Mouse (Mus musculus): ENCODE data around the gene Epha1. TPM values are rescaled to one million over a fixed set of nuclear protein-coding genes. Genes with fewer than 3 reads are reported as not detected.

Epha1 gene
- polyA plus RNA-seq, 1 experiment from 2014 or later: 1.4 TPM

DNA sequence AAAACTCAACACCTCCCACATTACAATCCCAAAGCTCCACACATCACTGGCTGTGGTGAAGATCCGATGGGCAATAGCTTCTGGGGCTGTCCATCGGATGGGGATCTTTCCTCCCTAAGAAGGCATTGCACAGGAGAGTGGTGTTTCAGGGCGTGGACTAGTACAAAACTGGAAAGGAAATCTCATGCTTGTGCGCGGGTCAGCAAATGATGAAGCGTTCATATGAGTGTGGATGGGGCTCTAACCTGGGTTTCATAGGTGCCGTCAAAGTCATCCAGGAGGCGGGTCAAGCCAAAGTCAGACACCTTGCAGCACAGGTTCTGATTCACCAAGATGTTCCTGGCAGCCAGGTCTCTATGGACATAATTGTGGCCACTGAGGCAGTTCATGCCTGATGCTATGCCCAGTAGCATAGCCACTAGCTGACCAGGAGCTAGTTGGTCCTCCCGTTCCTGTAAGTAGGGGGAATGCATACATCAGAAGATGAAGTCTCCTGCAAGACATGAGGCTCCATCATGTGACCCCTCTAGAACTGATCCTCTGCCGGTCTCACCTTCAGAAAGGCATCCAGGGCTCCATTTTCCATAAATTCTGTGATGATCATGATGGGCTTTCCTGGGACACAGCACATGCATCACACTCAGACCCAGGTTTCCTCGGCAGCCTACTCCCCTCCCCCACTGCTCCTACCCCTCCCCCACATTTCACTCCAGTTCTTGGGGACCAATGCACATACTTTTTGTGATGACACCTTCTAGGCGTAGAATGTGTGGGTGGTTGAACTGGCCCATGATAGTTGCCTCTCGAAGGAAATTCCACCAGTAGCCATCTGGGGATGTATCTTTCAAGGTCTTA is 11.8 kb downstream of the Epha1 start:
- Histone ChIP-seq H3K9ac (ENCODE audit: low read depth, low read length) (no peak overlapping the region), H3K36me3 (ENCODE audit: control insufficient read depth, insufficient read depth, low read length) (peaks cover 17% of the 10 kb centered on the region), H3K27me3 (replicated peaks; ENCODE audit: control insufficient read depth, insufficient read depth, low read length) (no peaks in the 10 kb centered on the region), H3K4me2 (no peak overlapping the region), H3K9me3 (ENCODE audit: control insufficient read depth, low read length) (no peaks in the 10 kb centered on the region), H3K4me1 (replicated peaks; ENCODE audit: control insufficient read depth, insufficient read depth, low read length) (peaks cover 10% of the 10 kb centered on the region; the same call in 1 of the 2 replicates), H3K27ac (ENCODE audit: low read depth, low read length) (no peak overlapping the region), H3K4me3 (ENCODE audit: low read depth, low read length) (no peak overlapping the region)
- no peak for ATAC-seq (replicated peaks; ENCODE audit: low FRiP score)
- no peak for DNase-seq (ENCODE audit: low spot score)
- 88% methylated on average over 13 of the region's 13 CpGs for WGBS

DNA sequence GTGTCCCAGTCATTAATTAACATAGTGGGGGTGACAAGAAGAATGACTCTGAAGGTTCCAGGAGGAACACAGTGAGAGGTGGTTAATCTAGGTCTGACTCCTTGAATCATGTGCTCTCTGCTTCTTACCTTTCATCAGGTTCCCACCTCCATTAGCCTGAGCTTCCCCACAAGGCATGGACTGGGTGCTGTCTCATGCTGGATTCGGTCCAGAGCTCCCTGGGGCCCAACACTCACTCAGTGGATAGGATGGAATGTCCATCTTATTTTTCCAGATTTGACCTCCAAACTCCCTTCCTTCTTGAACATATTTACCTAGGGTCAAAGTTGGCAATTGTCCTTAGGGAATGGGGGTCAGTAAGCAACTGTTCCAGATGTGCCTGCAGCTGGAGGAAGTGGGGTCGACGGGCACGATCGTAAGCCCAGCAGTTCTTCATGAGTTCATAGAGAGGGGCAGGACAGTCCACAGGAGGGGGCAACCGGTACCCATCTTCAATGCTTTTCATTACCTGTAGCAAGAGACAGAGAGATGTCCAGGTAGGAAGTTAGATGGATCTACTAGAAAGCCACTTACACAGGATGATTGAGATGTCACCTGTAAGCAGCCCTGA is 12.7 kb downstream of the Epha1 start:
- WGBS: 88% methylated on average over 6 of the region's 6 CpGs
- Histone ChIP-seq H3K9me3 (ENCODE audit: control insufficient read depth, low read length) (no peaks in the 10 kb centered on the region), H3K36me3 (ENCODE audit: control insufficient read depth, insufficient read depth, low read length) (peaks cover 22% of the 10 kb centered on the region), H3K4me2 (no peak overlapping the region), H3K9ac (ENCODE audit: low read depth, low read length) (no peak overlapping the region), H3K27ac (ENCODE audit: low read depth, low read length) (no peak overlapping the region), H3K27me3 (replicated peaks; ENCODE audit: control insufficient read depth, insufficient read depth, low read length) (no peaks in the 10 kb centered on the region), H3K4me3 (ENCODE audit: low read depth, low read length) (no peak overlapping the region), H3K4me1 (replicated peaks; ENCODE audit: control insufficient read depth, insufficient read depth, low read length) (peaks cover 10% of the 10 kb centered on the region; the same call in 1 of the 2 replicates)
- DNase-seq (ENCODE audit: low spot score): peak; percentile 20
- ATAC-seq (replicated peaks; ENCODE audit: low FRiP score): no peak

DNA sequence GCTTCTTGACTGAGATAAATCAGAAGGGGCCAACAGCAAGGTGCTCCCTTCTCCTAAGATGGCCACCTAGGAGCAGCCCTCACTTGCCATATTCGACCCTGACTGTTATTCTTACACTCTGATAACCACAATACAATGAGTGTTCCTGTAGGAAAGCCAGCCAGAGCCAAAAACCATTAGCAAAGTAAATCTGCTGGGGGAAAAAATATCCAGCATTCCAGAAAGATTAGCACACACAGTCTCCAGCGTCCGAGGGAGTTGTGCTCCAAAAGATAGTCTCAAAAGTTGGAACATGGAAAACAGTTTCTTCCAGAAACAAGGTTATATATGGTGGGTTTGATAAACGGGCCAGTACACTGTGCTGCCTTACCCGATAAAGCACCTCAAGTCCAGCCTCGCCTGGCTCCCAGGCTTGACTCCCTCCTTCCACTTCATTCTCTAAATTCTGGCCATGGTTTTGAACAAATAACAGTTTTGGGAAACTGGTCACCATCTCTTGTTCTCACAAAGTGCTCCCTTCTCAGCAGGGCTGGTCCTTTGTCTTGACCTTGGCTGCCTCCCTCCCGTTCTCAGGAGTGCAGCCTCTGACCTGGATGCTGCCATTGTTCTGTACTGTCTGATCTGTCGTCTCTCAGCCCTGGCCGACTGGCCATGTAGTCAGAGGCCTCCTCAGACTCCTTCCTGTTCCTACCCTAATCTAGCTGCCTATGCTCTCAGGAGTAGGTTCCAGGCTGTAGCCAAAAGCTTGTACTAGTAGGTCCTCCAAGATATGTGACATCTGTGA is 13.5 kb downstream of the Epha1 start:
- DNase-seq (ENCODE audit: low spot score) (peak; percentile 24), ATAC-seq (replicated peaks; ENCODE audit: low FRiP score) (no peak)
- peak overlapping the region; percentile 13; the same call in 1 of the 2 replicates for H3K27ac ChIP-seq (ENCODE audit: low read depth, low read length)
- H3K27me3 ChIP-seq (replicated peaks; ENCODE audit: control insufficient read depth, insufficient read depth, low read length): no peaks in the 10 kb centered on the region
- peaks cover 22% of the 10 kb centered on the region for H3K36me3 ChIP-seq (ENCODE audit: control insufficient read depth, insufficient read depth, low read length)
- no peak overlapping the region for H3K4me2 ChIP-seq
- no peak overlapping the region for H3K4me3 ChIP-seq (ENCODE audit: low read depth, low read length)
- no peak overlapping the region for H3K9ac ChIP-seq (ENCODE audit: low read depth, low read length)
- 65% methylated on average over 9 of the region's 9 CpGs for WGBS
- peaks cover 16% of the 10 kb centered on the region for H3K4me1 ChIP-seq (replicated peaks; ENCODE audit: control insufficient read depth, insufficient read depth, low read length)
- H3K9me3 ChIP-seq (ENCODE audit: control insufficient read depth, low read length): no peaks in the 10 kb centered on the region

DNA sequence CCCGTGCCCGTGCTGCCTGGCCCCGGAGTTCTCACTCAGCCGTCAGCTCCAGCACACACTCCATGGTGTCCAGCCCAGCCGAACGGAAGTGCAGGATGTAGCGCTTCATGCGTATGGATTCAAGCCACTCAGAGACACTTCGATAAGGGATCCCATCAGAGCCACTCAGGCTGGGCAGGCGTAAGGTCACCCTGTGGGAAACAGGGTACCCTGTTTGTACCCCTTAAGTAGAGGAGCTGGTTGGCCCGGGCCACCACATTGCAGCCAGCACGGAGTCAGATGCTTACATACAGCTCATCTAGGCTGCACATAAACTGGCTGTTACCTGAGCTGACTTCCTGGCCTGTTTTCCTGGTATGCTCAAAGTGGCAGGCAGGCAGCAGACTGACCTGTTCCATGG is 14.2 kb downstream of the Epha1 start:
- peak; percentile 30 for DNase-seq (ENCODE audit: low spot score)
- H3K36me3 ChIP-seq (ENCODE audit: control insufficient read depth, insufficient read depth, low read length): peaks cover 22% of the 10 kb centered on the region
- no peak overlapping the region for H3K4me2 ChIP-seq
- 94% methylated on average over 12 of the region's 12 CpGs for WGBS
- H3K9ac ChIP-seq (ENCODE audit: low read depth, low read length): no peak overlapping the region
- H3K27me3 ChIP-seq (replicated peaks; ENCODE audit: control insufficient read depth, insufficient read depth, low read length): no peaks in the 10 kb centered on the region
- H3K27ac ChIP-seq (ENCODE audit: low read depth, low read length): no peak overlapping the region
- no peak for ATAC-seq (replicated peaks; ENCODE audit: low FRiP score)
- H3K9me3 ChIP-seq (ENCODE audit: control insufficient read depth, low read length): no peaks in the 10 kb centered on the region
- H3K4me1 ChIP-seq (replicated peaks; ENCODE audit: control insufficient read depth, insufficient read depth, low read length): peaks cover 23% of the 10 kb centered on the region
- H3K4me3 ChIP-seq (ENCODE audit: low read depth, low read length): no peak overlapping the region

DNA sequence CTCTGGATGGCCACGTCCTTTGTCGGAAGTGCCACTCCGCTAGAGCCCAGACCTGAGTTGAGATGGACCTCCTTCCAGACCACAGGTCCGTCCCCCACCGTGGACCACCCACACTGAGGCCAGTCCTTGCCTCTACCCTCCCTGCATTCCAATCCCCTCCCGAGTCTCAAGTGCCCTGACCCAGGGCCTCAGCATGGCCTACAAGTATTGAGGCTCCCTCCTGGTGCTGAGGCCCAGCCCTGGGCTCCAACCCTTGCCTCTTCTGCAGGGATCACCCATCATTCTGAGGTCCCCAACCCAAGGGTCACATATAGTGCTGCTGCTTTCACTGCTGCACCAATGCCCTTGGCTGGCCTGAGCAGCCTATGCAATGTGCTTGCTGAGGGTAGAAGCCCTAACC is 15.2 kb downstream of the Epha1 start:
- Histone ChIP-seq H3K9me3 (ENCODE audit: control insufficient read depth, low read length) (no peaks in the 10 kb centered on the region), H3K36me3 (ENCODE audit: control insufficient read depth, insufficient read depth, low read length) (peaks cover 22% of the 10 kb centered on the region), H3K4me2 (no peak overlapping the region), H3K27ac (ENCODE audit: low read depth, low read length) (no peak overlapping the region), H3K9ac (ENCODE audit: low read depth, low read length) (no peak overlapping the region), H3K4me1 (replicated peaks; ENCODE audit: control insufficient read depth, insufficient read depth, low read length) (peaks cover 32% of the 10 kb centered on the region), H3K27me3 (replicated peaks; ENCODE audit: control insufficient read depth, insufficient read depth, low read length) (no peaks in the 10 kb centered on the region), H3K4me3 (ENCODE audit: low read depth, low read length) (no peak overlapping the region)
- 76% methylated on average over 6 of the region's 6 CpGs for WGBS
- ATAC-seq (replicated peaks; ENCODE audit: low FRiP score) (no peak), DNase-seq (ENCODE audit: low spot score) (no peak)

DNA sequence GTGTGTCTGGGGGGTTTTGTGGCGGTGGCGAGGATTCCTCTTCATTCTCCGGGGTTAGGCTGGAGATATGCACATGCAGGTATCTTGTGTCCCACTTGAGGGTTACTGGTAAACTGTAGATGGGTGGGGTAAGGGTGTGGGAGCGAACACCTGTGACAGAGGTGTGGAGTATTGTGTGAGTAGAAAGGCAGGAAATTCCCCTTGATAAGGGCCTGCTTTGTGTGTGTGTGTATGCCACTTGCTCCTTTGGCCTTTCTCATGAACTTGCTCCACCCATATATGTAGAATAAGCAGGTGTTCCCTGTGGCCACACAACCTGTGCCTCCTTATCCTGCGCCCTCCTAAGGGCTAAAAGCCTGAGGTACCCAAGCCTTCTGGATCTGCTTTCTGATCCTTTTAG is 16.2 kb downstream of the Epha1 start:
- Histone ChIP-seq H3K4me2 (no peak overlapping the region), H3K27me3 (replicated peaks; ENCODE audit: control insufficient read depth, insufficient read depth, low read length) (no peaks in the 10 kb centered on the region), H3K36me3 (ENCODE audit: control insufficient read depth, insufficient read depth, low read length) (peaks cover 22% of the 10 kb centered on the region), H3K4me3 (ENCODE audit: low read depth, low read length) (no peak overlapping the region), H3K27ac (ENCODE audit: low read depth, low read length) (no peak overlapping the region), H3K9ac (ENCODE audit: low read depth, low read length) (no peak overlapping the region), H3K9me3 (ENCODE audit: control insufficient read depth, low read length) (no peaks in the 10 kb centered on the region), H3K4me1 (replicated peaks; ENCODE audit: control insufficient read depth, insufficient read depth, low read length) (peaks cover 36% of the 10 kb centered on the region)
- ATAC-seq (replicated peaks; ENCODE audit: low FRiP score) (no peak), DNase-seq (ENCODE audit: low spot score) (no peak)
- 94% methylated on average over 5 of the region's 5 CpGs for WGBS

DNA sequence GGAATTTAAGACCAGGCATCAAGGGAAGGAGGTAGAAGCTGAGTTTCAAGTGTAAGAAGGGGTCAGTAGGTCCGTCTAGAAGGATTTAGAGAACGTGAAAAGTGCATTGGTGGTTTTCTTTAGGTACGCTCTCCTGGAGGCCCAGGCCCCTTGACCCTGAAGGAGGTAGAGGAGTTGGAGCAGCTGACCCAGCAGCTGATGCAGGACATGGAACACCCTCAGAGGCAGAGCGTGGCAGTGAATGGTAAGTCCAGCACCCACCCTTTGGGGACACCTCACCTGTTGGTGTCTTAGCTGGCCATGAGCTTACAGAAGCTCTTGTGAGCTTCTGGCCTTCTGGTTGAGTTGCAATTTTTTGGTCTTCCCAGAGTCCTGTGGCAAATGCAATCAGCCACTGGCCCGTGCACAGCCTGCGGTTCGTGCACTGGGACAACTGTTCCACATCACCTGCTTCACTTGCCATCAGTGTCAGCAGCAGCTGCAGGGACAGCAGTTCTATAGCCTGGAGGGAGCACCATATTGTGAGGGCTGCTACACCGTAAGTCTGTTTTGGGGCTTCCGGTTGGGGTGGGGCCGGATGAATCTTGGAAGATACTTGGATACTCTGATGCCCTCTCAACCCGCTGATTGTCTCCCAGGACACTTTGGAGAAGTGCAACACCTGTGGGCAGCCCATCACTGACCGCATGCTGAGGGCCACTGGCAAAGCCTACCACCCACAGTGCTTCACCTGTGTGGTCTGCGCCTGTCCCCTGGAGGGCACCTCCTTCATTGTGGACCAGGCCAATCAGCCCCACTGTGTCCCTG is 17.1 kb downstream of the Epha1 start:
- Histone ChIP-seq H3K27ac (ENCODE audit: low read depth, low read length) (no peak overlapping the region), H3K4me3 (ENCODE audit: low read depth, low read length) (no peak overlapping the region), H3K36me3 (ENCODE audit: control insufficient read depth, insufficient read depth, low read length) (peaks cover 19% of the 10 kb centered on the region), H3K27me3 (replicated peaks; ENCODE audit: control insufficient read depth, insufficient read depth, low read length) (no peaks in the 10 kb centered on the region), H3K9me3 (ENCODE audit: control insufficient read depth, low read length) (no peaks in the 10 kb centered on the region), H3K4me1 (replicated peaks; ENCODE audit: control insufficient read depth, insufficient read depth, low read length) (peaks cover 45% of the 10 kb centered on the region), H3K9ac (ENCODE audit: low read depth, low read length) (no peak overlapping the region), H3K4me2 (no peak overlapping the region)
- WGBS: 90% methylated on average over 13 of the region's 13 CpGs
- DNase-seq (ENCODE audit: low spot score) (no peak), ATAC-seq (replicated peaks; ENCODE audit: low FRiP score) (no peak)

DNA sequence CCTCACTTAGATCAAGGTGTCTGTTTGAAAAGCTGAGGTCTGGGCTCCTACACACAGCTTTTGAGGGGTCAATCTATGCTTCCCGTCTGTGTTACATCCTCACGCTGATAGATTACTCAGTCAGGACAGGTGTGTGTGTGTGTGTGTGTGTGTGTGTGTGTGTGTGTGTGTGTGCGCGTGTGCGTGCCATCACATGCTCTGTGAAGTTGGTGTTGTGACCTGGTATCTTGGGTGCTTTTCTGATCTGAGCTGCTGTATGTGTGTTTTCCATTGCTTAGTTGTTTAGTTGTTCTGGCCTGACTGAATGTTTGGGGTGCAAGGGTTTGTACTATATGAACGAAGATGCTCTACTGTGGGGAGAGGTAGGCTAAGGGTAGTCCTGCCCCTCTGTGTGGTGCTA is 17.7 kb downstream of the Epha1 start:
- no peak overlapping the region for H3K4me2 ChIP-seq
- H3K36me3 ChIP-seq (ENCODE audit: control insufficient read depth, insufficient read depth, low read length): peaks cover 19% of the 10 kb centered on the region
- peaks cover 48% of the 10 kb centered on the region for H3K4me1 ChIP-seq (replicated peaks; ENCODE audit: control insufficient read depth, insufficient read depth, low read length)
- 90% methylated on average over 6 of the region's 6 CpGs for WGBS
- no peaks in the 10 kb centered on the region for H3K9me3 ChIP-seq (ENCODE audit: control insufficient read depth, low read length)
- no peak overlapping the region for H3K9ac ChIP-seq (ENCODE audit: low read depth, low read length)
- H3K27ac ChIP-seq (ENCODE audit: low read depth, low read length): no peak overlapping the region
- DNase-seq (ENCODE audit: low spot score) (no peak), ATAC-seq (replicated peaks; ENCODE audit: low FRiP score) (no peak)
- H3K4me3 ChIP-seq (ENCODE audit: low read depth, low read length): no peak overlapping the region
- H3K27me3 ChIP-seq (replicated peaks; ENCODE audit: control insufficient read depth, insufficient read depth, low read length): no peaks in the 10 kb centered on the region

Measured in liver, embryonic 11.5 days (tissue).